Mouse (Mus musculus): ENCODE results near the gene Zbtb16. TPM values are rescaled to one million over a fixed set of nuclear protein-coding genes. Genes with fewer than 3 reads are reported as not detected.

Zbtb16 gene
- polyA plus RNA-seq, 1 experiment, result not detected

- Histone ChIP-seq H3K4me3 (ENCODE audit: insufficient read depth, low read depth, low read length) (no peak overlapping the region), H3K27ac (ENCODE audit: insufficient read depth, low read depth, low read length) (no peak overlapping the region), H3K4me1 (ENCODE audit: control insufficient read depth, insufficient read depth, low read length) (peaks cover 22% of the 10 kb centered on the region)
- TF ChIP-seq CTCF (IDR thresholded peaks at IDR 0.05; ENCODE audit: insufficient read depth, low read depth, low read length) (no peak), POLR2A (IDR thresholded peaks at IDR 0.05; ENCODE audit: insufficient read depth, low read depth, low read length) (no peak)
- 71% methylated on average over 19 of the region's 19 CpGs for WGBS
Observed at GRCm38 (mm10) chr9:48813960-48814880, 21.8 kb downstream of the Zbtb16 start.

DNA sequence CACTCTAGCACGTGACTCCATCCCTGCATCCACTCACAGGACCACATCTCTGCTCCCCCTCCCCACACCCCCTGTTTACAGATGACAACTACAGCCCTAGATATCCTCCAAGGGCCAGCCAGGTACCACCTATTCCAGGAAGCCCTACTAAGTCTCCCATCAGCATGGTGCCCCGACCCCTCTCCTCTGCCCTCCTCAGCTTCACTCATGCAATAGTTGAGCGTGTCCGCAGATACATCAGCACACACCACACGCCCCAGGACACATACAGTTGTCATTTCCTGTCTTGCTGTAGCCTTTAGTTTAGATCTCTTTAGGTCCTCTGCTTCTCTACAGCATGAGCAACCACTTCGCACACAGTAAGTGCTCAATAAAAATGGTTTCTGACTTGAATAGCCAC is 23.7 kb downstream of the Zbtb16 start:
- no peak for TF ChIP-seq POLR2A (IDR thresholded peaks at IDR 0.05; ENCODE audit: insufficient read depth, low read depth, low read length)
- TF ChIP-seq CTCF (IDR thresholded peaks at IDR 0.05; ENCODE audit: insufficient read depth, low read depth, low read length), result no peak
- H3K4me3 ChIP-seq (ENCODE audit: insufficient read depth, low read depth, low read length), result no peak overlapping the region
- no peak overlapping the region for H3K27ac ChIP-seq (ENCODE audit: insufficient read depth, low read depth, low read length)
- H3K4me1 ChIP-seq (ENCODE audit: control insufficient read depth, insufficient read depth, low read length), result peaks cover 15% of the 10 kb centered on the region
- 98% methylated on average over 6 of the region's 6 CpGs for WGBS

- Histone ChIP-seq H3K27ac (ENCODE audit: insufficient read depth, low read depth, low read length) (no peak overlapping the region), H3K4me3 (ENCODE audit: insufficient read depth, low read depth, low read length) (no peak overlapping the region), H3K4me1 (ENCODE audit: control insufficient read depth, insufficient read depth, low read length) (peaks cover 10% of the 10 kb centered on the region; the same call in 1 of the 2 replicates)
- 88% methylated on average over 6 of the region's 6 CpGs for WGBS
- TF ChIP-seq POLR2A (IDR thresholded peaks at IDR 0.05; ENCODE audit: insufficient read depth, low read depth, low read length) (no peak), CTCF (IDR thresholded peaks at IDR 0.05; ENCODE audit: insufficient read depth, low read depth, low read length) (no peak)
Observed at GRCm38 (mm10) chr9:48806591-48806990, 29.4 kb downstream of the Zbtb16 start.

DNA sequence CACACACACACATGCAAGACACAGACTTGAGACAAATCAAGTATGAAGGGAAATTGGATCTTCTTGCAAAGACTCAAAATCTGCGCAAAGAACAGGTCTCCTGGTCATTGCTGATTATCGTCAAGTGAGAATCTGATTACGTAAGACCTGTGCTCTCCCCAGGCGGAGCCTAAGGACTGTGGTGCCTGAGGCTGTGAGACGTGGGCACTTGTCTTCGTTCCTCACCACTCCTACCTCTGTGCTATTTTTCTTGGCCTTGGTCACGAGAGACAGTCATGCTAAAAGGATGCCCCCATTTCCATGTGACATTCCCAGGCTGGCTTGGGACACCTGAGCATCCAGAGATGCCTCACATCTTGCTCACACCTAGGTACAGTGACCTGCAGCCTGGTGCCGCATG is 30.2 kb downstream of the Zbtb16 start:
- no peak overlapping the region for H3K27ac ChIP-seq (ENCODE audit: insufficient read depth, low read depth, low read length)

DNA sequence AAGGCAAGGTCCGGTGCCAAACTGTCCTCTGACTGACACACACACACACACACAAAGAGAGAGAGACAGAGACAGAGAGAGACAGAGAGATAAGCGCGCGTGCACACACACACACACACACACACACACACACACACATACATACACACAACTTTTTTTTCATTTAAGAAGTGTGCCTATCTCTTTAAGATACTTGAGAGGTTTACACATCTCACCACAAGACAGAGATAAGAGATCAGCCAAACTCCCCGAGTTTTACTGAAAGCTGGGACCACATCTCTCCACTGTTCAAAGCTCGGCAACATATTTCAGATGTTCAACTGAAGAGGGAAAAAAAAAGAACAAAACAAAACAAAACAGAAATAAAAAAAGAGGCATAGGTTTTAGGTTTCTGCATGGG is 31.5 kb downstream of the Zbtb16 start:
- WGBS, result 80% methylated on average over 6 of the region's 6 CpGs
- Histone ChIP-seq H3K4me3 (ENCODE audit: insufficient read depth, low read depth, low read length) (no peak overlapping the region), H3K27ac (ENCODE audit: insufficient read depth, low read depth, low read length) (no peak overlapping the region), H3K4me1 (ENCODE audit: control insufficient read depth, insufficient read depth, low read length) (peaks cover 6% of the 10 kb centered on the region; the same call in 1 of the 2 replicates)
- TF ChIP-seq POLR2A (IDR thresholded peaks at IDR 0.05; ENCODE audit: insufficient read depth, low read depth, low read length) (no peak), CTCF (IDR thresholded peaks at IDR 0.05; ENCODE audit: insufficient read depth, low read depth, low read length) (no peak)

More for the DNA sequence above, 30.2 kb downstream of the Zbtb16 start:
- whole genome bisulfite sequencing, result 92% methylated on average over 8 of the region's 8 CpGs
- no peak for TF ChIP-seq POLR2A (IDR thresholded peaks at IDR 0.05; ENCODE audit: insufficient read depth, low read depth, low read length)
- no peak for TF ChIP-seq CTCF (IDR thresholded peaks at IDR 0.05; ENCODE audit: insufficient read depth, low read depth, low read length)
- Histone ChIP-seq H3K4me3 (ENCODE audit: insufficient read depth, low read depth, low read length) (no peak overlapping the region), H3K4me1 (ENCODE audit: control insufficient read depth, insufficient read depth, low read length) (peaks cover 10% of the 10 kb centered on the region; the same call in 1 of the 2 replicates)

DNA sequence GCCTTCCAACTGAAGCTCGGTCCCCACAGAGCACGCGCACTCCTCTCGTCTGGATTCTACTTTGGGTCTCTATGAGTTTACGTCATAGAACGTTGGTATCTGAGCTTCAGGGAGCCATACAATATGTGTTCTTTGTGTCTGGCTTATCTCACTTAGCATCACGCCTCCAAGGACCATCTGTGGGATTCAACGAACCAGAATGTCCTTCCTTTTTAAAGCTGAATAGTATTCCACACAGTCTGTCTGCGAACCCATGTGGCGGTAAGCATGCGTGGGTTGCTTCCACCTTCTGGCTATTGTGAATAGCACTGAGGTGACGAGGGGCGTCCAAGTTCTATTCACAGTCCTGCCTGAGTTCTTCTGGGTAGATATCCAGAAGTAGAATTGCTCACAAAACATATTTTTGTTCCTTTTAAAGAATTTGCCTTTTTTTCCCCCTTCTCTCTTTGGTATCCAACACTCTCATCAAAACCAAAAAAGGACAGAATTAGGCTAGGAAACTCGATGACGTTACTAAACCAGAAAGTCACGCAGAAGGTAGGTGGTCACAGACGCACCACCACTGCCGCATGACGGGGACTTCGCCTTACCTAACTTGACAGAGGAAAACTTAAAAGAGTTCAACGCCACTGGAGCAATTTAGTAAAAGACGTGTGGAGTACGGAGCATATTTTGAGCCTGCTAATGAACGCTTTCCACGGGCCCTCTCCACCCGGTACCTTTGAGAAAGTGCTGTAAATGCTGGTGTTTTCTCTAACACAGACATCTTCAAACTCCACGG is 32.4 kb downstream of the Zbtb16 start:
- peaks cover 9% of the 10 kb centered on the region for H3K4me1 ChIP-seq (ENCODE audit: control insufficient read depth, insufficient read depth, low read length)
- H3K27ac ChIP-seq (ENCODE audit: insufficient read depth, low read depth, low read length), result no peak overlapping the region
- WGBS, result 89% methylated on average over 27 of the region's 27 CpGs
- TF ChIP-seq CTCF (IDR thresholded peaks at IDR 0.05; ENCODE audit: insufficient read depth, low read depth, low read length), result no peak
- no peak for TF ChIP-seq POLR2A (IDR thresholded peaks at IDR 0.05; ENCODE audit: insufficient read depth, low read depth, low read length)
- H3K4me3 ChIP-seq (ENCODE audit: insufficient read depth, low read depth, low read length), result no peak overlapping the region

DNA sequence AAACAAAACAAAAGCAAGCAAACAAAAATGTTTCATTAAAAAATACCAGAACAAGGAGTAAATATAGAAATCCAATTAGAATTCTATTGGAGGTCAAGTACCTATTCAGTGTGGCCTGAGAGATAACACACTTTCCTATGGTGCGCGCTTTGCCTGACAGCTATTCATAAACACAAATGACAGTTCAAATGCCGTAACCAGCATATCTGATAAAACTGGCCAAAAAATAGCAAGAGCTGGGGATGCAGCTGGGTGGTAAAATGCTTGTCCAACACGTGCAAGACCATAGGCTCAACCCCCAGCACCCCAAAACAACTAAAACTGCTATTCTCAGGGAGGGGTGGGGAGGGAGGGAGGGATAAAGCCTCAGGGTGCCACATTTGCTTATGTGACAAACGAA is 33.6 kb downstream of the Zbtb16 start:
- Histone ChIP-seq H3K4me1 (ENCODE audit: control insufficient read depth, insufficient read depth, low read length) (peaks cover 12% of the 10 kb centered on the region), H3K4me3 (ENCODE audit: insufficient read depth, low read depth, low read length) (no peak overlapping the region), H3K27ac (ENCODE audit: insufficient read depth, low read depth, low read length) (no peak overlapping the region)
- TF ChIP-seq CTCF (IDR thresholded peaks at IDR 0.05; ENCODE audit: insufficient read depth, low read depth, low read length) (no peak), POLR2A (IDR thresholded peaks at IDR 0.05; ENCODE audit: insufficient read depth, low read depth, low read length) (no peak)
- 80% methylated on average over 5 of the region's 5 CpGs for WGBS

DNA sequence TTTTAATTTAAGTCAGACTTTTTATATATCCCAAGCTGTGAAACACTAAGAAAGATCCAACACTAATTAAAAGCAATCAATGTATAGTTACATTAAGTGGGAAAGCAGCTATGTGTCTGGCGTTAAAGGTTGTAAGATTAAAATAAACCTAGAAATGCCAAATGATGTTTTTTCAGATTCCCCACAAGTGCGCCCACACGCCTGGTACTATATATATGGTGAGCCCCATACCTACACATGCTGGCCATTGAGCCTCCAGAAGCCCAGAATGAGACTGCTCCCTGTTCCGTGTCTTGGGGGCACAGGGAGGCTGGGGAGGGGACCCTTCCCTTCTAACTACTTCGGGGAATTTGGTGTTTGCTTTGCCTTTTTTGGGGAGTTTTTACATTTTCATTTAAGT is 34.7 kb downstream of the Zbtb16 start:
- WGBS, result 72% methylated on average over 5 of the region's 5 CpGs
- Histone ChIP-seq H3K27ac (ENCODE audit: insufficient read depth, low read depth, low read length) (no peak overlapping the region), H3K4me3 (ENCODE audit: insufficient read depth, low read depth, low read length) (no peak overlapping the region), H3K4me1 (ENCODE audit: control insufficient read depth, insufficient read depth, low read length) (peaks cover 18% of the 10 kb centered on the region)
- no peak for TF ChIP-seq CTCF (IDR thresholded peaks at IDR 0.05; ENCODE audit: insufficient read depth, low read depth, low read length)
- no peak for TF ChIP-seq POLR2A (IDR thresholded peaks at IDR 0.05; ENCODE audit: insufficient read depth, low read depth, low read length)

DNA sequence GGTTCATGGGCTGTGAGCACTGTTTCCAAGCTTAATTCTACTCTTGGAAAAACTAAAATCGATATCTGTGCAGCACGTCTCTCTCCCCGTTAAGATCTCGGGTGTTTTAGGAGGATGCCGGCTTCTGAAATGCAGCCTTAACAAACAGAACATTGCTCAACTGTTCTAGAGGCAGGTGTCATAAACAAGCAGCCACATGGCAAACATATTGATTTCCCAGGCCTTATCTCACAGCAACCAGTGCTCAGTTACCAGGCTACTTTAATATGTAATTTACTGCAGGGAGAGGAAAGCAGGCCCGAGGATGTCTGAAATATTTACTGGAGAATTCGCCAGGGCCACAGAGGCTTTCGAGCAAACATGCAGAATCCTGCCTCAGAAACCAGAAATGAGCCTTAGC is 35.4 kb downstream of the Zbtb16 start:
- Histone ChIP-seq H3K4me1 (ENCODE audit: control insufficient read depth, insufficient read depth, low read length) (peaks cover 18% of the 10 kb centered on the region), H3K4me3 (ENCODE audit: insufficient read depth, low read depth, low read length) (no peak overlapping the region), H3K27ac (ENCODE audit: insufficient read depth, low read depth, low read length) (no peak overlapping the region)
- TF ChIP-seq POLR2A (IDR thresholded peaks at IDR 0.05; ENCODE audit: insufficient read depth, low read depth, low read length) (no peak), CTCF (IDR thresholded peaks at IDR 0.05; ENCODE audit: insufficient read depth, low read depth, low read length) (no peak)
- WGBS, result 79% methylated on average over 8 of the region's 8 CpGs

Data from olfactory bulb, adult 2 months (tissue).